Mouse (Mus musculus) layer of hippocampus, adult 9-10 months (tissue): ENCODE data around the gene Ifitm10.
A peak's percentile ranks its signal among the peaks of the same experiment; 100 is the strongest.

Experiments used
- DNase-seq: peaks from one replicate; pipeline ENCODE4 v3.0.0; 2022; ENCODE audit warnings: low spot score

Gene Ifitm10

DNA sequence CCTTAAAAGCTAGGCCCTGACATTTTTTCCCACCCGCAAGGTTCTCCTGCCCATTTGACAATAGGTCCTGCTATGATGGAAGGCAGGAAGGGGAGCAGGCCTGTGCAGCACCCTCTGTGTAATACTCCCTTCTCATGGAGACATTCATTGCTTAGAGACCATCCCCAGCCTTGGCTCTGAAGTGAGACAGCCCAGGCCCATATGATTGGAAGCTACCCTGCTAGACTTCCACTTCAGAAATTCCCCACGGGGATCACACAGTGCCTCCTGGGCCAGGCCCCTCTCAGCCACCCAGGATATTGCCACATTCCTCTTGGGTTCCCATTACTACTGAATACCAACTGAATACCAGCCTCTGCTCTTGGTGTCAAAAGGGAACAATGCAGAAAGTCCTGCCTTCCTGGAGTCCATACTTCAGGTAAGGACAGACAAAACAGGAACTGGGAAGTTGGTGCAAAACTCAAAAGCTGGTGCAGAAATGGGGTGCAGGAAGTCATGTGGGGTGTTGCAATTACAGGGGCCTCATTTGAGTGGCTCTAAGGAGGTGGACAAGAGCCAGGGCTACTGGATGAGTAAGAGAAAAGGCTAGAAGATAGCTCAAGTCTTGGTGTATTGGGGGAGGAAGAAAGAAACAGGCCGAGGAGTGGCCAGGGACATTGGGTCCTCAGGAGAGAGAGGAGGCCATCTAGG is 16.6 kb upstream of the Ifitm10 start:
- no peak for DNase-seq

DNA sequence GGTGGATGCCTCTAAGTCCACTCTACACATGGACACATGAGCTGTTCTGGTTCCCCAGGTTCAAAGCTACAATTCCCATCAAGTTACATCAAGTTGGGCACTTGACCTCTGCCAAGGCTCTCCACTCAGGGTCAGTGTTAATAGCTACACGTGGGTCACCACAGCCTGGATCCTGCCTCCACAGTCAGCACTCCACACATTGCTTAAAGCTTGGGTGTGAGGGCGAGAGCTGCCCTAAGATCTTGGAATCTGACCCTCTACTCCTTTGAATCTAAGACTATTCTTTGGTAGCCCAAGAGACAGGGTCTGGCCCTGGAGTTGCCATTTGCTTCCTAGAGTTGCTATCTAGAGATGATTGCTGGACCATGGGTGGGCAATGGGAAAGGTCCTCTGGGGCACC is 15.2 kb upstream of the Ifitm10 start:
- DNase-seq: no peak

DNA sequence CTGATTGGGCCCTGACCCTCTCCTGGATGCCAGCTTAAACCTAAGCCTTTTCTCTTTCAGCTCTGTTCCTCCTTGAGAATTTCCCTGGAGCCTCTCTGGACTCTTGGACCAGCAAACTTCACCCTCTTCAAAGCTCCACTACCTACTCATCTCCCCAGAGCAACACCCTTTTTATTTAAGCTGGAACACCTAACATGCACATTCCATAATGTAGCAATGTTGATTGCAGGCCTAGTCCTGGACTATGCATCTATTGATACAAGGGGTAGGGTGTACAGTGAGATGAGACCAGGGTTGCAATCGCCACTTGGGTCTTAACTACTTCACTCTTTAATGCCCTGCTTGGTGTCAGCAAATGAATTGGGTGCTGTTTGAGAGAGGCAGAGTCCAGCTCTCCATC is 14.6 kb upstream of the Ifitm10 start:
- no peak for DNase-seq

DNA sequence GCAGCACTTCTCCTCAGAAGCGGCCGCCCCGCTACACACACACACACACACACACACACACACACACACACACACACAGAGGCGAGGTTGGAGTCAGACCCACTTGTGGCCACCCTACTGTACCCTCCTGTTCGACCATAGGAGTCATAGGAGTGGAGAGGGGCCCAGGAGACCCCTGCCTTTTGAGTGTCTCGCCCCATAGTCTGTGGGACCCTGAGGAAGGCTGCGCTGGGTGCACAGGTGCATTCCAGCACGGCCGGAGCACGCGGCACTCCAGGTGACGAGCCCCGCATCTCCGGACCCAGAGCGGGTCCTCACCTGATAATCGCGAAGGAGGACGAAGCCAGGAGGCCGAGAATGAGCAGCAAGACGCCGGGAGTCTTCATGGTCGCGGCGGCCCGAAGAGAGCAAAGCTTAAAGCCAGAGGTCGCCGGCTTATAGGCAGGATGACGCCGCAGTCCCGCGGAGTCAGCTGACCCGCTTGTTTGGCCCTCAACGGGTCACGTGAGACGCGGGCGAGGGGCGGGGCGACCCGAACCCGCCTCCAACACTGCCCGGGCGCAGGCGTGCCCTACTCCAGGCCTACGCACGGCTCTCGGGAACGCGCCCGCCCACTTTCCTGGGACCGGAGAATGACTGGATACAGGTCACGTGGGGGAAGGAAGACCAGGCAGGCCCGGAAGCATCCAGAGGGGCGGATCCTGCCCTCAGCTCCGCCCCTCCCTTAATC is 14.0 kb upstream of the Ifitm10 start, which contains the start of gene Ctsd:
Gene Ctsd (minus strand): TSS at position 620 of the 730 bp plus-strand sequence.
- DNase-seq: peak; percentile 92

DNA sequence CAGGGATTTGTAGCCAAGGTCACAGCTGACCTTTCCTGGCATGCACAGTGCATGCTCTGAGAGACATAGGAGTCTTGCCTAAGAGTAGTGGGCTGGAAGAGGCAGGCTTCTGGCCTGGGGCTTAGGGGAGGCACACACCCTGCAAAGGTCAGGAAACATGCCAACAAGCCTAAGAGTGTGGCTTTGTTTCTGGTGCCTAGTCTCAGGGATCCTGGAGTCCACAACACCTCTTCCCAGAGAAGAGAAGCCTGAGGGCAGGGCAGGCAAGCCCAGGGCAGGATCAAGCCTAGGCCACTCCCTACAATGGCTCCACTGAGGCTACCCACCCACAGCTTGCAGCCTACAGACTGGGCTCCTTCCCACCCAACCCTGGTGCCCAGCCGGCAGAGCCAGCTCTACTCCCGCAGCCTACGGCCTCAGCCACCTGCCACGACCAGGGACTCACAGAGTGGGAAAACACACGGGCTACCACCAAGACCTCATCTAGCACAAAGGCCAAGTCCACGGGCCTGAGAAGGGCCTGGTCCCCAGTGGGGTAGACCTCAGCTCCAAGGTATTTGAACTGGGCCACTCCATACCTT is 13.2 kb upstream of the Ifitm10 start:
- DNase-seq: no peak

DNA sequence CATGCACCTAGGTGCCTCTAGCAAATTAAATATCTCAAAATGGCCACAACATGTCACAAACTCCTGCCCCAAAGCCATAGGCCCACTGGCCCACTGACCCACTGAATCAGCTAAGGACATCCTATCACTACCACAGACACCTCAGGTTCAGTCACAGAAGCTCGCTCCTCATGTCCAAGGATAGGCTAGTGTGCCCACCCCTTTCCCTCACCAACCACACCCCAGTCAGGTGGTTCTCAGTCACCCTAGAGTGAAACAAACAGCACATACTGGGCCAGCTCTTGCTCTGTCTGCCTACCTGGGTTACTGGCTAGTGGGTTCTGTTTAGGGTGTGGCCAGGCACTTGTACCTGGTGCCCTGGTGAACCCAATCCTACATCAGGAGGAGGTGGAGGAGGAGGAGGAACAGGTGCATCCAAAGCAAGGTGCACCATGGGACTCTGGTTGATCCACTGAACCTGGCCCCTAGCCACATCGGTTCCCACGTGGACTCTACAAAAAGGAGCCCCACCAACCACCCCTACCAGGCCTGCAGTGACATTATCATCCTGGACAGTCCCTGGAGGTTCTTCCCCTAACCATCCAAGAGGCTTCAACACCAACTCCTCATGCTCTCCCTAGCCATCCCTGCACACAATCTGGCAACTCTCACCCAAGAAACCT is 12.3 kb upstream of the Ifitm10 start:
- DNase-seq: no peak

DNA sequence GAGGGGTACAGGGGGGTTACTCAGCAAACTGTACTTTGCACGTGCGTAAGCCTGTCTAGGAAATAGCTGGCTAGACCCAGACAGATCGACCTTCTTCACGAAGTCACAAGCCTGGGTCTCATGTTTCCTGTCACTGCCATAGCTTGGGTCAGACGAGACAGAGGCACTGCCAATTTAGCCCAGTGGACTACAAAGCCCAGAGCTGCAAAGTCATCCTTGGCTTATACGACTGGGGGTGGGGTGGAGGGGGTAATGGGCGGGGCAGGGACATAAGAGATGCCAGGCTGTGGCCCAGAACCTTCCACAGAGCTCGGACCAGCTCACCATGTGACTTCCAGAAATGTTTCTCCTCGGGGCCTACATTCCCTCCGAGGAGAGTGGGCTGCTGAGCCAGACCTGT is 10.8 kb upstream of the Ifitm10 start:
- no peak for DNase-seq

DNA sequence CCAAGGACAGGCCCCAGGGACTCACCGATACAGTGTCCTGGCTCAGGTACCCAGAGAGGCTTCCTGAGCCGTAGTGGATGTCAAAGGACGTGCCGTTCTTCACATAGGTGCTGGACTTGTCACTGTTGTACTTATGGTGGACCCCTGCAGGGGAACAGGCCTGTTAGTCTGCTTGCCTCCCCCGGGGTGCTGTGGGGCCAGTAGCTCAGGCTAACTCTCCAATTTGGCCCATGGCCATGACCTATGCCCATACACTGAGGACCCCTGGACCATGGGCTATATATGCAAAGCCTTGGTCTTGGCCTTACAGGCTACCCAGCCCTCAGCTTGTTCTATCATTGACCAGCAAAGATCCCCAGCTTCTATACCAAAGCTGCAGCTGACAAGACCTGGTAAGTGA is 9.0 kb upstream of the Ifitm10 start, which contains the start of gene Gm49369:
Gene Gm49369 (minus strand): TSS at position 101 of the 400 bp plus-strand sequence.
- no peak for DNase-seq

DNA sequence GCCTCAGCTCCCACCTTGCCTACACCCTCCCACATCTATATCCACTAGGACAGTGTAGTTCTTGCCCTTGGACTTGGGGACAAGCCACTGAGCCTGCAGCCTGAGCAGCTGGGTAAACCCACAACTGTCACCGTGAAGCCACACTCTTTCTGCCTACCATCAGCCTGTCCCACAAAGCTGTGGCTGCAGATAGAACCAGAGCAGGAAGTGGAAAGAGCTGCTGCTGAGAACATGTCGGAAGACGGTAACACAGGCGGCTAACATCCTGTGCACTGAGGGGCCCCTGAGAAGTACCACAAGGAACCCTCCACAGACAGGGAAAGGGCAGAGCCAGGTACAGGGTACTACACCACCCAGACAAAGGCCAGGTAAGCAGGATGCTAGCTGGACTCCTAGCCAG is 7.6 kb upstream of the Ifitm10 start:
- DNase-seq: no peak

DNA sequence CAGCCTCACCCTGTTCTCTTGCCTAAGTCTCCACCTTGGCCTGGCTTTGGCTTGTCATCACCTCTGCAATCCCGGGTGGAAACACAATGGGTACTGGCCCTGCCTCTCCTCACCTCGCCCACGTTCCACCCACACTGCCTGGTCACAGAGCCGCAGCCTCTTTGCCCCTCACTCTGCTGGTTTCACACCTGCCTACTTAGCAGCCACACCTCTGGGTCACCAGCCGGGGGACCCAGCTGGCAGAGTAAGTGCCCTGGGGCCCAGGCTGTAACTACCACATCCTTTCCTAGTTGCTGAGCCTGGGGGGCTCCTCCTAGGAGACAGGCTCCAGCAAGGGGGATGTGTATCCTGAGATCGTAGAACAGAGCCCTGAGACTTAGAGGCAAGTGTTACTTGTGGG is 5.6 kb upstream of the Ifitm10 start:
- no peak for DNase-seq

DNA sequence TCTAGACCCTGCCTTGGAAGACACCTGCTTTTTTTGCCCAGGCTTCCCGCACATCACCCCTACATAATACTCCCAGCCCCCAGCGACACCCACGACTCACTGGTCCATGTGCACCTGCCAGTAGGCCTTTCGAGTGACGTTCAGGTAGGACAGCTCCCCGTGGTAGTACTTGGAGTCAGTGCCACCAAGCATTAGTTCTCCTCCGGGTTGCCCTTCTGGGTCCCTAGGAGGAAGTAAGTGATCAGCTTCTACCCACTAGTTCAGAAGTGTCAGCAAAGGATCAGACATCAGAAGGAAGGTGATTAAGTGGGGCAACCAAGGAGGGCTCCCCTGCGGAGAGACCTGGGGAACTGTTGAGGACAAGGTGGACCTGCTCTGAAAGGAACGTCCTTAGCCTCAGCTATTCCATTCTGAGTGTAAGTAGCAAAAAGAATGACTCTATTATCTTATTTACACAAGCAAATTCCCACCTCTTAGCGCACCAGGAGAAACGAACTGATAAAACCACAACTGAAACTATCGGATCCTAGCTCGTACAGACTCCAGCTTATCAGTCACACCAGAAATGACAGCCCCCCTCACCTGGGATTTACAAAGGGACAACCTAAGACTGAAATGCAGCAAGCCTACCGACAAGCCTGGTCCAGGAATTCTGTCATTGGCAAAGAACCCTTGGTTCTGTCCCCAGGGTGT is 3.8 kb upstream of the Ifitm10 start:
- DNase-seq: no peak

DNA sequence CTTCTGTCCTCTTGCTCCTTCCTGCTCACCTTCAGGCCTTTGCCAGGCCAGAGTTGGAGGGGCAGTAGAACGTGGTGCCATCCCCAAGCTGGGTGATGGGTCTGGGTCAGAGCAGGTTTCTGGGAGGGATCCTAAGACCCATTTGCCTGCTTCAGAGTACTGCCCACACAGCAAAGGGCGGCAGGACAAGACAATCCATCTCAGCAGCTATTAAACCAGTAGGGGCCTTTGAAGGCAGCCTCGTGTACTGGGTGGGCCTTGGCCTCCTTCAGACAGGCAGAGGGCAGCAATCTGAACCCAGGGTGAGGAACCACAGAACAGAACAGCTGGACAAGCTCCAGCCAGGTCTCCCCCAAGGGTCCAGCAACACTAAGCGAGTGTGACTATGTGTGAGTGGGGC is 2.5 kb upstream of the Ifitm10 start:
- no peak for DNase-seq

DNA sequence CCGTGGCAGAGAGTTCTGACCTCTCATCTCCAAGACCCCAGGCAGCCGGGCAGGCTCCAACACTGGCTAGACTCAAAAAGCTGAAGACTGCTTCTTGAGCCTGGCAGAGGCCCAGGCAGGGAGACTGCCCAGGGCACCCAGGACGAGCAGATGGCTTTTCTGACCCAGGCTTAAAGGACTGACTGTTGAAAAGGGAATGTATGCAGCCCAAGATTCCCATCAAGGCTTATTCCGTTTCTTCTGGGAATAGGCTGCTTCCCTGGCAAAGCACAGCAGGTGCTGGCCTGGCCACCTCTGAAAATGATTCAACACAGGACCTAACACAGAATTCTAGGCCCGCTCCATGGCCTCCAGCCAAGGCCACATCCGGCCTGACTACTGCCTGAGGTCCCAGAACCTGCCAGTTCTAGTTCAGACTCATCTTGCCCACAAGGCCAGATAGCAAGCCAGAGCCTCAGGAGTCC is 1.7 kb upstream of the Ifitm10 start:
- no peak for DNase-seq

DNA sequence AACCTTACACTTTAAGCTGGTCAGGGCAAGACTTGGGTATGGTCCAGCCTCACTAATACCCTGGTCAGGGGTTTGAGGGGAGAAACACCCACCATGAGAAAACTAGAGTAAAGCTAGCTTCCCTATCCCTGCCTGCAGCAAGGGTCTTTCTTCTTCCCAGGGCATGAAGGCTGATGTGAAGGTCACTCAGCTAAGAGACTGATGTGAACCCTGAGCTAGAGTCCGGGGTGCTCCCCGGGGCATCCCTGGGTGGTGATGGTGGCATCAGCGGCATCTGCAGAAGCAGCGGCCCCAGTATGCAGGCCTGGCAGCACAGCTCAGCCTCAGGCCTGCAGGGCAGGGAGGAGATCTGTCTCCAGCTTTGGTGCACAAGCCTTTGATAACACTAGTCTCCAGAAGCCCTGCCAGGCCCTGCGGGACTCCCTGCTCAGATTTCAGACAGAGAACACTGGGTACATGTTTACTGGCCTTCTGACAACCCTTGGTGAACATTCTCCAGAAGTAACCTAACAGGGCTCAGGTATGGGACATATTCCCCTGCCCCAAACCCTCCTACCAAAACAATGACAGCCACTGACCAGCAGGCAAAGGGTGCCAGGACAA is 961 bp upstream of the Ifitm10 start:
- no peak for DNase-seq

DNA sequence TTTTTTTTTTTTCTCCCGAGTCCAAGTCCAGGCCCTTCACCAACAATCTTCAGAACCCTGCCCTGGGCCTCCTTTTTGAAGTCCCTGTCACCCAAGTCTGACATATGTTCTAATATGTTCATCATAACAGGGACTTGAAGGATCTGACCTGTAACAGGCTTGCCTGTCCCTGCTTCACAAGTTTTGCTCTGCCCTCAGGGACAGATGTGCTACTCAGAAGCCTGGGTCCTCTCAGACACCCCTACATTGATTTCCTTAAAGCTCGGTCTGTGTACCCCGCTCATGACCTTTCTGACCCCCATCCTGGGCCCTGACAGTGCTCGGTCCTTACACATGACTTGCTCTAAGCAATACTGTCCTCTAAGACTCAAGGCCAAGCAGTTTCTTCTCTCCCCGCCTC is 514 bp downstream of the Ifitm10 start:
- DNase-seq: no peak

DNA sequence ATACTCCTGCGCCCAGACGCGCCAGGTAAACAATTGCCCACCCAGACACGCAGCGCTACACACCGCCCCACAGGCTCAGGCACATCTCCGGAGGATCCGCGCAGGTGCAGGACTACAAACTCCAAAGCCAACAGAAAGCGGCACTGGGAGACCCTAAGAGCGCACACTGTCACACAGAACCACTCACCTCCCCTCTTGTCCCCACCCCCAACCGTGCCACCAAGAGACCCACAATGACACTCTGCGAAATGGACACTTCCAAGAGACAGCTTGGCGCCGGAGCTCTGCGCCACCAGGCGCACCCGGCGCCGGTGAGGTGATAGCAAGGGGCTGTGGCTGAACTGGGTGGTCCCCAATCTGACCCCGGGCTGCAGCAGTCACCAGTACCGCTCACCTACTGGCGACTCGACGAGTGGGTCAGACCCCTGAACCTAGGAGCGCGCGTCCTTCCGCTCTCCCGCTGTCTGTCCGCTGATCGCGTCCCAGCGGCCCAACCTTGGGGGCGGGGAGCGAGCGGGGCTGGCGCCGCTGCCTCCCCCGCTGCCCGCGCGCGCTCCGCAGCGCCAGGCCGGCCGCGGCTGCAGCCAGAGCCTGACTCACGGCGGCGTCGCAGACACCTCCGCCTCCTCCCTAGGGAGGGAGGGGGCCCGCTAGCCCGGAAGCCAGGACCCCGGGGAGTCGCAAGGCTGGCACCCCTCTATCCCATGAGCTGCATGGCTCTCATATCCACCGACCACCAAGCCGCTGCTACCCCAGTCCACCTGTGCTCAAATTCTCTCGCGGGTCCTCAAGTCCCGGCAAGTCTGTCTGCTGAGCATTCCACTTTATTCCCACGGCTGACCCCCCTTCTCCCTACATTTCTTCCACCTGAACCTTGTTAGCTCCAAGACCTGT is 1.5 kb downstream of the Ifitm10 start:
- no peak for DNase-seq

DNA sequence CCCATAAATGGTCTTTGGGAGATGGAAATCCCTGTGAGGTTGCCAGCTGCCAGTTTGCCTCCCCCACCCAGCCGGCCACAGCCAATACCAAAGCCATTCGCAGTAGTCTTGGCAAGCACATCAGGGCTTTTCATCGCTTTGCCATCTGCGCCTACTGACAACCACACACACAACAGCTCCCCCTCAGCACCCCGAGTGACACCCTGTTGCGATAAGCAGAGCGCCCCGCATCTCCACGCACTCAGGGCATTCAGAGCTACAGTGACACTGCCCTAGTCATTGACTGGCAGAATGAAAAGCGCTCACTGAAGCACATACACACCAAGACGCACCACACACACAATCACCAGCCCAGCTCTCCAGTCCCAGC is 2.2 kb downstream of the Ifitm10 start:
- peak; percentile 62 for DNase-seq

DNA sequence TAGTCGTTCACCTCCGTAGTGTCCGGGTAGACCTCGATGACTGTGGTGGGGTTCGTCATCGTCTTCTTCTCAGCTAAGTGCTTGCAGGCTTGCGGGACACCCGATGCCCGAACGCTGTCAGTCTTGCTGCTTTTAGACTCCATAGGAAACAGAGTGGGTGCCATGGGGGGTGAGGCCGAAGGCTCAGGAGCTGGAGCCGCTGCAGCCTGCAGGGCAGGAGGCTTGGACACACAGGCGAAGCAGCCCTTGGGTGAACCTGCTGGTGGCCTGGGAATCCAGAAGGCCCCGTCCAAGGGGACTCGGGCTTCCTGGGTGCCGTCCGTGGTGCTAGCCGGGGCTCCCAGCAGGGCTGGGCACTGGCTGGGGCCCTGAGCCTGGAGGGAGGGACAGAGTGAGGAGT is 2.6 kb downstream of the Ifitm10 start:
- no peak for DNase-seq

DNA sequence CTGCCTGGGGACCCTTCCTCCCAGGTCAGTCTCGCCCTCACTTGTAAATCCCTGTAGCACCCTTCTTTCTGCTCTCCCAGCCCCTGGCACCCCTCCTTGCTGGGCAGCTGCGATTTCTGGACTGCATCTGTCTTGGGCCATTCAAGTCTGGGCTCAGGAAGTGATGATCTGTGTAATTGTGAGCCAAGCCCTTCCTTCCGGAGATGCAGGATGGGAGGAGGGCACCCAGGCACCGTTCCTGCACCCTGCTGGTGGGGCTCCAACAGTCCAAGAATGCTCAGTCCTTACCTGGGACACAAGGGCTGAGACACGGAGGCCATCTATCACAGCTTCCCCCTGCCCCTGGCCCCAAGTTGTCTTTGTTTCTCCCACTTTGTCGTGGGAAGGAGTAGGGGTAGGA is 3.7 kb downstream of the Ifitm10 start:
- DNase-seq: no peak

DNA sequence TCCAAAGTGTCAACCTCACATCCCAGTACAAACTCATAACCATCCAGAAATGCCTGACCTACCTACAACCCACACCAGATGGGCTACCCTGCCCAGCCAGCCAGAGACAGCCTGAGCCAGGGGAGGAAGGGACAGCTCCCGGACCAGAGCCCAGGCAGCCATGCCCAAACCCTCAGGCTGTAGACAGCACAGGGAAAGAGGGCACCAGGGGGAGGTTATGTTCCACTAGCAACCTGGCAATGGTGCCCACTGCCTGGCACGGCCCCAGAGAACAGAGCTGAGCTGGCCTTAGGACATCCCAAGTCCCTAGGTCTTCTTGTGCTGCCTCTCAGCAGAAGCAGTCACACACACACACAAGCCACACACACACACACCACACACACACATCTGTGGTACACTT is 4.7 kb downstream of the Ifitm10 start:
- DNase-seq: no peak

DNA sequence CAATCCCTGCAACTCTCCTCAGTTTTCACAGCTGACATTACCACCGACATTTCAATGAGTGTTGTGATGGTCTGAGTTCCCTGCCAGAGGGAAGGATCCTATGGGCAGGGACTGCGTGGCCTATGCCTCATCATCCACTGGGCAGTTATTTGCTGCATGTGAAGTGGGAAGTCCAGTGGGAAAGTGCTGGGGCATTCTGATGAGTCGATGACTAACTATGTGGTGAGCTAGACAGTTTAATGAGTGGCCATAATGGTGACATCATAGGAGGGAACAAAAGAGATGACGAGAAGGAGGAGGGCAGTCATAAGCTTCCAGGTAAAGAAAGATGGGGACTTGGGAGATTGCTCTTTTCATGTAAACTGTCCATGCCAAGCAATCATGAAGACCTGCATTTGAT is 10.4 kb downstream of the Ifitm10 start:
- DNase-seq: no peak
